Mouse (Mus musculus) C2C12 (cell line): ENCODE data around the gene Angptl6.

Source experiments
- CEBPB ChIP-seq: IDR thresholded peaks from one replicate; pipeline ENCODE4 v1.6.1; 2011; ENCODE audit warnings: low read depth, mild to moderate bottlenecking, control low read depth, moderate library complexity
- CTCF ChIP-seq: IDR thresholded peaks from one replicate; pipeline ENCODE4 v1.5.1; 2011; ENCODE audit not compliant: control insufficient read depth, insufficient read depth, insufficient read length
- MAX ChIP-seq: IDR thresholded peaks from one replicate; pipeline ENCODE4 v1.6.1; 2011; ENCODE audit warnings: mild to moderate bottlenecking, control low read depth
- MYOD1 ChIP-seq: IDR thresholded peaks from one replicate; pipeline ENCODE4 v1.6.1; 2011; ENCODE audit warnings: low read depth; ENCODE audit not compliant: control insufficient read depth, insufficient read length
- MYOG ChIP-seq: IDR thresholded peaks from one replicate; pipeline ENCODE4 v1.6.1; 2011; ENCODE audit not compliant: control insufficient read depth, insufficient read length; ENCODE audit errors: extremely low read depth
- USF1 ChIP-seq: IDR thresholded peaks from one replicate; pipeline ENCODE4 v1.6.1; 2011; ENCODE audit warnings: low read depth, mild to moderate bottlenecking, control low read depth, moderate library complexity

DNA sequence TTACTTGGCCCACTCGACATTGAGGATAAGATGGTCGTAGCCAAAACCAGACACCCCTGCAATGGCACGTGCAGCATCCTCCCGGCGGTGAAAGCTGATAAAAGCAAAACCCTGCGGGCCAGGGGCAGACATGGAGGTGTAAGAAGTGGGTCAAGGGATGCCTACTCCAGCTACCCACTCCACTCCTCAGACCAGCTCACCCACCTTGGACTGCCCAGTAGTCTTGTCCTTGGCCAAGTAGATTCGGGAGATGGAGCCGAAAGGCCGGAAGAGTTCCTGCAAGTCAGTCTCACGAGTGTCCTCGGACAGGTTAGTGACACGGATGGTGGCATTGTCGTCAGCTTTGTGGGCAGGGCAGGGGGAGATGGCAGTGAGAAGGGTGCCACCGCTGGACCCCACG, 15.1 kb upstream of the Angptl6 start:
- TF ChIP-seq CTCF (no peak), USF1 (no peak), CEBPB (no peak), MAX (no peak), MYOG (no peak), MYOD1 (no peak)
